Mouse (Mus musculus) A20 (cell line): ENCODE data around the gene 4930572O03Rik.
"Not testable (repeated sequence)": the region's sequence is repeated elsewhere in the genome, so short reads cannot be mapped to it uniquely, and the experiment has no call there.

Source experiments
- DNase-seq: peaks from one replicate; pipeline ENCODE4 v3.0.0-alpha.2; 2011; ENCODE audit warnings: low read depth, low spot score

The 4930572O03Rik gene

GRCm38 (mm10) chr5:15656959-15657358 is at the start of gene 4930572O03Rik:
TSS of gene 4930572O03Rik (minus strand) at chr5:15657059.
- not testable (repeated sequence) for DNase-seq

GRCm38 (mm10) chr5:15702891-15703290 is 46.0 kb upstream of the 4930572O03Rik start:
- not testable (repeated sequence) for DNase-seq

- DNase-seq: not testable (repeated sequence)
Observed at GRCm38 (mm10) chr5:15697719-15698118, 40.9 kb upstream of the 4930572O03Rik start.

- DNase-seq: not testable (repeated sequence)
Observed at GRCm38 (mm10) chr5:15691849-15692248, 35.0 kb upstream of the 4930572O03Rik start.

- not testable (repeated sequence) for DNase-seq
Observed at GRCm38 (mm10) chr5:15690822-15691221, 34.0 kb upstream of the 4930572O03Rik start.

GRCm38 (mm10) chr5:15689659-15690213 is 32.9 kb upstream of the 4930572O03Rik start:
- DNase-seq: not testable (repeated sequence)

- not testable (repeated sequence) for DNase-seq
Observed at GRCm38 (mm10) chr5:15688874-15689658, 32.2 kb upstream of the 4930572O03Rik start.

GRCm38 (mm10) chr5:15681301-15682035 is 24.6 kb upstream of the 4930572O03Rik start:
- DNase-seq: not testable (repeated sequence)

GRCm38 (mm10) chr5:15679980-15680949 is 23.4 kb upstream of the 4930572O03Rik start:
- not testable (repeated sequence) for DNase-seq

- DNase-seq: not testable (repeated sequence)
Observed at GRCm38 (mm10) chr5:15678907-15679306, 22.0 kb upstream of the 4930572O03Rik start.

- DNase-seq: not testable (repeated sequence)
Observed at GRCm38 (mm10) chr5:15677750-15678149, 20.9 kb upstream of the 4930572O03Rik start.

- not testable (repeated sequence) for DNase-seq
Observed at GRCm38 (mm10) chr5:15674429-15675244, 17.8 kb upstream of the 4930572O03Rik start.

- not testable (repeated sequence) for DNase-seq
Observed at GRCm38 (mm10) chr5:15673989-15674388, 17.1 kb upstream of the 4930572O03Rik start.

GRCm38 (mm10) chr5:15670789-15671188 is 13.9 kb upstream of the 4930572O03Rik start:
- not testable (repeated sequence) for DNase-seq

GRCm38 (mm10) chr5:15663847-15664246 is 7.0 kb upstream of the 4930572O03Rik start:
- DNase-seq: not testable (repeated sequence)

GRCm38 (mm10) chr5:15652334-15652733 is 4.5 kb downstream of the 4930572O03Rik start:
- DNase-seq: not testable (repeated sequence)

GRCm38 (mm10) chr5:15645707-15646106 is 11.2 kb downstream of the 4930572O03Rik start:
- DNase-seq: not testable (repeated sequence)

- DNase-seq: not testable (repeated sequence)
Observed at GRCm38 (mm10) chr5:15637637-15638036, 19.2 kb downstream of the 4930572O03Rik start.

GRCm38 (mm10) chr5:15630068-15630467 is 26.8 kb downstream of the 4930572O03Rik start:
- not testable (repeated sequence) for DNase-seq

GRCm38 (mm10) chr5:15628136-15628535 is 28.7 kb downstream of the 4930572O03Rik start:
- not testable (repeated sequence) for DNase-seq
